Mouse (Mus musculus): ENCODE measurements around the gene Pcdh8.

- TF ChIP-seq POLR2A (IDR thresholded peaks at IDR 0.05; ENCODE audit: low read depth, low read length), result no peak
- no peak for TF ChIP-seq CTCF (IDR thresholded peaks at IDR 0.05; ENCODE audit: extremely low read depth, insufficient read length, insufficient replicate concordance, low read depth, low read length)
These were observed 22.1 kb upstream of the Pcdh8 start for GRCm38 (mm10) chr14:79793179-79793578.

Data from small intestine, adult 2 months (tissue).